Mouse (Mus musculus): ENCODE measurements around the gene Mfap1b.

GRCm38 (mm10) chr2:121456692-121457642 is 16.9 kb downstream of the Mfap1b start, which contains the start of gene Serinc4:
- TF ChIP-seq POLR2A (IDR thresholded peaks at IDR 0.05; ENCODE audit: borderline replicate concordance, control insufficient read depth, low read depth, low read length) (peak; percentile 86; the same call in 1 of the 2 replicates), CTCF (IDR thresholded peaks at IDR 0.05; ENCODE audit: control insufficient read depth, insufficient read depth, low read length) (no peak)
